Mouse (Mus musculus) limb, embryonic 14.5 days (tissue): ENCODE data around the gene Mmgt2. TPM values are rescaled to one million over a fixed set of nuclear protein-coding genes. Genes with fewer than 3 reads are reported as not detected.

ENCODE experiments used
- ATAC-seq: fragments of 200-750 bp; cut with Nextera tagmentation; 2 replicates; pipeline ENCODE4 v1.8.0; 2017; ENCODE audit warnings: low read depth, moderate number of reproducible peaks, moderate TSS enrichment; ENCODE audit not compliant: low FRiP score
- DNase-seq: peaks from one replicate; pipeline ENCODE4 v3.0.0-alpha.2; 2015; ENCODE audit warnings: low spot score
- H3K27ac ChIP-seq: fragments of 300-500 bp; sonication (generic); replicated peaks from 2 replicates; pipeline ENCODE4 v1.5.1; 2014; ENCODE audit warnings: low read depth, mild to moderate bottlenecking, low read length, moderate library complexity, mixed read lengths
- H3K27me3 ChIP-seq: fragments of 300-500 bp; sonication (generic); 2 replicates; pipeline ENCODE4 v1.6.1; 2014; ENCODE audit warnings: low read length, mixed read lengths; ENCODE audit not compliant: control insufficient read depth, insufficient read depth
- H3K36me3 ChIP-seq: fragments of 300-500 bp; sonication (generic); 2 replicates; pipeline ENCODE4 v1.6.1; 2014; ENCODE audit warnings: mild to moderate bottlenecking, low read length, moderate library complexity, mixed read lengths; ENCODE audit not compliant: control insufficient read depth, insufficient read depth
- H3K4me1 ChIP-seq: fragments of 300-500 bp; sonication (generic); 2 replicates; pipeline ENCODE4 v1.6.1; 2014; ENCODE audit warnings: antibody characterized with exemption, low read length, mixed read lengths; ENCODE audit not compliant: control insufficient read depth, insufficient read depth
- H3K4me2 ChIP-seq: fragments of 300-500 bp; sonication (generic); replicated peaks from 2 replicates; pipeline ENCODE4 v1.6.1; 2014; ENCODE audit warnings: low read depth, mild to moderate bottlenecking, low read length, moderate library complexity; ENCODE audit not compliant: severe bottlenecking
- H3K4me3 ChIP-seq: fragments of 300-500 bp; sonication (generic); replicated peaks from 2 replicates; pipeline ENCODE4 v1.5.1; 2014; ENCODE audit warnings: low read length
- H3K9ac ChIP-seq: fragments of 300-500 bp; sonication (generic); 2 replicates; pipeline ENCODE4 v1.6.1; 2014; ENCODE audit warnings: mild to moderate bottlenecking, low read depth, low read length, moderate library complexity; ENCODE audit not compliant: severe bottlenecking
- H3K9me3 ChIP-seq: fragments of 300-500 bp; sonication (generic); 2 replicates; pipeline ENCODE4 v1.6.1; 2016; ENCODE audit warnings: low read length; ENCODE audit not compliant: control insufficient read depth
- POLR2A ChIP-seq: fragments of 200-500 bp; IDR thresholded peaks from 2 replicates; pipeline ENCODE4 v1.8.0; 2012; ENCODE audit warnings: inconsistent platforms, mild to moderate bottlenecking, moderate library complexity, borderline replicate concordance; ENCODE audit not compliant: insufficient read depth, insufficient read length; ENCODE audit errors: extremely low read depth
- WGBS: fragments of 180-500 bp; shearing (Covaris S2); extraction: QIAGEN DNeasy Blood & Tissue Kit; methylation state at CpG from one replicate; pipeline ENCODE4 v1.1.7; 2014; 5-methylcytosine and 5-hydroxymethylcytosine counted together
- polyA plus RNA-seq, 2 experiments: library from polyadenylated mRNA; depleted of rRNA in 1 of 2; stranded (reverse) in 1 of 2; unstranded in 1 of 2; fragments of >200 nt; fragmentation: Nextera tagmentation in 1 of 2; extraction: Ambion mirVana in 1 of 2; gene quantifications; 2 replicates each; pipeline versions ENCODE4 v1.2.1 to v1.2.3; 2012 to 2014

Gene Mmgt2
- polyA plus RNA-seq, 2 experiments: 56.9 to 69.7 TPM

GRCm38 (mm10) chr11:62695126-62695525 lies 46.7 kb downstream of the Mmgt2 start:
- Histone ChIP-seq H3K27me3 (no peaks in the 10 kb centered on the region), H3K36me3 (no peaks in the 10 kb centered on the region), H3K9ac (no peak overlapping the region), H3K4me1 (no peaks in the 10 kb centered on the region), H3K4me3 (no peak overlapping the region), H3K4me2 (no peak overlapping the region), H3K9me3 (no peaks in the 10 kb centered on the region), H3K27ac (no peak overlapping the region)
- no peak for TF ChIP-seq POLR2A
- WGBS: 92% methylated on average over 8 of the region's 8 CpGs
- DNase-seq (no peak), ATAC-seq (no peak)

DNA sequence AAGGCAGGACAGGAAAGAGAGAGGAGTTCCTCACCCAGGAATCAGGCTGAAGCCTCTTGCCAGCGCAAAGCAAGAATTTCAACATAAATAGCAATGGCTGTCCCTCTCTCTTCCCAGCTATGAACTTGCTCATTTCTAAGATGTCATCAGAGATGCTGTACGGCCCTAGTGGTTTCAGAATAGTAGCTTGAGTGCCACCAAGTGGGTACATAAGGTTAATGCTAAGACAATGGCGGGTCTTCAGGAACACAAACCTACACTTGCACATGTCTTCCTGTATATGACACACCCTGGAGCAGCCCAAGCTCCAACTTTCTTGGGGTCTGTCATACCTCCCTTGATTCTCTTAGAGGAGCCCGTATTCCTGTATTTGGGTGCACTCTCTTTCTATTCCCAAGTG lies 51.3 kb downstream of the Mmgt2 start:
- no peak overlapping the region for H3K27ac ChIP-seq
- no peak overlapping the region for H3K4me2 ChIP-seq
- H3K9ac ChIP-seq: no peak overlapping the region
- DNase-seq (no peak), ATAC-seq (no peak)
- 74% methylated on average over 4 of the region's 4 CpGs for WGBS
- H3K9me3 ChIP-seq: no peaks in the 10 kb centered on the region
- no peak overlapping the region for H3K4me3 ChIP-seq
- no peaks in the 10 kb centered on the region for H3K36me3 ChIP-seq
- no peaks in the 10 kb centered on the region for H3K27me3 ChIP-seq
- no peaks in the 10 kb centered on the region for H3K4me1 ChIP-seq
- TF ChIP-seq POLR2A: no peak

DNA sequence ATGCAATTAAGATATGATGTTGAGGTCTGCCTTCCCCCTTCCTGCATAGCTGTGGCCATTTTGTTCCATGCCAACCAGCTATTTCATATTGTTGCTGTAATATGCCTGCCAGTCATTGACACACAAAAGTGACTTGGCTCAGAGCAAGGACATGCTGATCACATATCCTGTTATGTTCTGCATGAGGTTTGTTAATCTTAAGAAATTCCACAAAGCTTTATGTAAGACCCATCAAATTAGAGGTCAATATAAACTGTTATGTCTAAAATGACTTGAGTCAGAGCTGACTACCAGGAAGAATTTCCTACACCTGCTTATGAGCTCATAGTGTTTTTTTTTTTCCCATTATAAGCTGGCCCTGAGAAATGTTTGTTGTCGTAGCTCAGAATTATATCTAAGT lies 52.8 kb downstream of the Mmgt2 start:
- no peak for TF ChIP-seq POLR2A
- no peaks in the 10 kb centered on the region for H3K36me3 ChIP-seq
- no peak for DNase-seq
- no peaks in the 10 kb centered on the region for H3K4me1 ChIP-seq
- no peak overlapping the region for H3K9ac ChIP-seq
- WGBS: 90% methylated on average over 1 of the region's 1 CpGs
- no peak overlapping the region for H3K4me3 ChIP-seq
- no peak overlapping the region for H3K4me2 ChIP-seq
- ATAC-seq: no peak
- no peaks in the 10 kb centered on the region for H3K27me3 ChIP-seq
- H3K9me3 ChIP-seq: no peaks in the 10 kb centered on the region
- H3K27ac ChIP-seq: no peak overlapping the region

DNA sequence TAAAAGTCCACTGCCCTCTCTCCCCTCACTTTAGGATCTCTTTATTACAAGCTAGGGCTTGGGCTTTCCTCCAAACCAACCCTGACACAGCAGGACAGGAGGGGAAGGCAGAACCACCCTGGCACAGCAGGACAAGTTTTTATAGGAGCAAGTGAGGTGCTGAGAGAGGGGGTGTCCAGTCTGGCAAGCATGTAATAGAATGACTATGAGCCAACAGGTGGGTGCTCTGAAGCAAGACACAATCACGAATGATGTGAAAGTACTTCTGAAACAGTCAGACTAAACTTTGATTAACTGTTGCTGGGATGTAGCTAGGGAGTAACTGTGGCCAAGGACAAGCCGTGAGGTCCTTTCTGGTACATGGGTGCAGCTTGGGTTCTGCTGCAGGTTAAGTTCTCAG lies 57.7 kb downstream of the Mmgt2 start:
- Histone ChIP-seq H3K9ac (no peak overlapping the region), H3K27ac (no peak overlapping the region), H3K9me3 (no peaks in the 10 kb centered on the region), H3K4me2 (no peak overlapping the region), H3K27me3 (no peaks in the 10 kb centered on the region), H3K4me1 (no peaks in the 10 kb centered on the region), H3K4me3 (no peak overlapping the region), H3K36me3 (0 out of 2 replicates have a peak, but pooled peaks cover 6% of the 10 kb centered on the region)
- no peak for DNase-seq
- WGBS: 73% methylated on average over 2 of the region's 2 CpGs
- TF ChIP-seq POLR2A: no peak
- no peak for ATAC-seq

- no peak for ATAC-seq
- 83% methylated on average over 7 of the region's 7 CpGs for WGBS
- no peak for DNase-seq
- Histone ChIP-seq H3K9me3 (no peaks in the 10 kb centered on the region), H3K27me3 (no peaks in the 10 kb centered on the region), H3K27ac (no peak overlapping the region), H3K9ac (no peak overlapping the region), H3K4me2 (no peak overlapping the region), H3K4me1 (no peaks in the 10 kb centered on the region), H3K36me3 (peaks cover 25% of the 10 kb centered on the region), H3K4me3 (no peak overlapping the region)
- TF ChIP-seq POLR2A: no peak
Measured at GRCm38 (mm10) chr11:62708252-62708651, 59.8 kb downstream of the Mmgt2 start.

- DNase-seq: no peak
- Histone ChIP-seq H3K4me3 (no peak overlapping the region), H3K27me3 (no peaks in the 10 kb centered on the region), H3K9ac (no peak overlapping the region), H3K36me3 (peaks cover 47% of the 10 kb centered on the region), H3K27ac (no peak overlapping the region), H3K4me1 (no peaks in the 10 kb centered on the region), H3K9me3 (no peaks in the 10 kb centered on the region), H3K4me2 (no peak overlapping the region)
- 89% methylated on average over 5 of the region's 5 CpGs for WGBS
- TF ChIP-seq POLR2A: no peak
- ATAC-seq: no peak
Measured at GRCm38 (mm10) chr11:62710657-62711056, 62.2 kb downstream of the Mmgt2 start.

Other genes with a start within 250 kb of the Mmgt2 start
- gene Pigl, start 190.2 kb upstream of the Mmgt2 start, polyA plus RNA-seq (2012; rRNA removed): 9.7 and 10.8 TPM in 2 replicates
- 7.9 and 9.0 TPM in 2 replicates for gene Pigl, start 190.2 kb upstream of the Mmgt2 start, polyA plus RNA-seq (2014; fragmentation: Nextera tagmentation; extraction: Ambion mirVana)
- gene Ncor1, start 190.1 kb upstream of the Mmgt2 start, polyA plus RNA-seq (2012; rRNA removed): 132 and 136 TPM in 2 replicates
- 171 and 173 TPM in 2 replicates for gene Ncor1, start 190.1 kb upstream of the Mmgt2 start, polyA plus RNA-seq (2014; fragmentation: Nextera tagmentation; extraction: Ambion mirVana)
- gene Cenpv, start 109.4 kb upstream of the Mmgt2 start, polyA plus RNA-seq (2012; rRNA removed): 40.5 and 47.6 TPM in 2 replicates
- 26.7 and 27.0 TPM in 2 replicates for gene Cenpv, start 109.4 kb upstream of the Mmgt2 start, polyA plus RNA-seq (2014; fragmentation: Nextera tagmentation; extraction: Ambion mirVana)
- gene Ubb, start 97.5 kb upstream of the Mmgt2 start, polyA plus RNA-seq (2012; rRNA removed): 3,111 and 3,234 TPM in 2 replicates
- gene Ubb, start 97.5 kb upstream of the Mmgt2 start, polyA plus RNA-seq (2014; fragmentation: Nextera tagmentation; extraction: Ambion mirVana): 3,423 and 3,655 TPM in 2 replicates
- gene Trpv2, start 74.2 kb upstream of the Mmgt2 start, polyA plus RNA-seq (2012; rRNA removed): 2.7 and 2.8 TPM in 2 replicates
- 2.9 and 4.3 TPM in 2 replicates for gene Trpv2, start 74.2 kb upstream of the Mmgt2 start, polyA plus RNA-seq (2014; fragmentation: Nextera tagmentation; extraction: Ambion mirVana)
- 19.2 and 25.6 TPM in 2 replicates for gene Lrrc75a, start 141 bp upstream of the Mmgt2 start, polyA plus RNA-seq (2012; rRNA removed)
- gene Lrrc75a, start 141 bp upstream of the Mmgt2 start, polyA plus RNA-seq (2014; fragmentation: Nextera tagmentation; extraction: Ambion mirVana): 13.7 and 20.5 TPM in 2 replicates
- gene Zfp287, start 83.2 kb downstream of the Mmgt2 start, polyA plus RNA-seq (2012; rRNA removed): 7.7 and 8.9 TPM in 2 replicates
- gene Zfp287, start 83.2 kb downstream of the Mmgt2 start, polyA plus RNA-seq (2014; fragmentation: Nextera tagmentation; extraction: Ambion mirVana): 9.2 and 10.7 TPM in 2 replicates
- not detected in 2 replicates for gene Gm10428, start 104.4 kb downstream of the Mmgt2 start, polyA plus RNA-seq (2012; rRNA removed)
- not detected in 2 replicates for gene Gm10428, start 104.4 kb downstream of the Mmgt2 start, polyA plus RNA-seq (2014; fragmentation: Nextera tagmentation; extraction: Ambion mirVana)
- 14.0 and 17.0 TPM in 2 replicates for gene Zfp286, start 140.8 kb downstream of the Mmgt2 start, polyA plus RNA-seq (2012; rRNA removed)
- 22.2 and 31.9 TPM in 2 replicates for gene Zfp286, start 140.8 kb downstream of the Mmgt2 start, polyA plus RNA-seq (2014; fragmentation: Nextera tagmentation; extraction: Ambion mirVana)
- gene Trim16, start 171.6 kb downstream of the Mmgt2 start, polyA plus RNA-seq (2012; rRNA removed): 14.3 and 16.2 TPM in 2 replicates
- 19.8 and 22.8 TPM in 2 replicates for gene Trim16, start 171.6 kb downstream of the Mmgt2 start, polyA plus RNA-seq (2014; fragmentation: Nextera tagmentation; extraction: Ambion mirVana)
- 0.63 and 0.67 TPM in 2 replicates for gene Fbxw10, start 198.4 kb downstream of the Mmgt2 start, polyA plus RNA-seq (2012; rRNA removed)
- 0.56 and 0.72 TPM in 2 replicates for gene Fbxw10, start 198.4 kb downstream of the Mmgt2 start, polyA plus RNA-seq (2014; fragmentation: Nextera tagmentation; extraction: Ambion mirVana)
- 38.2 and 40.1 TPM in 2 replicates for gene Tvp23b, start 230.8 kb downstream of the Mmgt2 start, polyA plus RNA-seq (2012; rRNA removed)
- gene Tvp23b, start 230.8 kb downstream of the Mmgt2 start, polyA plus RNA-seq (2014; fragmentation: Nextera tagmentation; extraction: Ambion mirVana): 60.4 and 65.6 TPM in 2 replicates